Mouse (Mus musculus): ENCODE data around the gene 2310034G01Rik. TPM values are rescaled to one million over a fixed set of nuclear protein-coding genes. Genes with fewer than 3 reads are reported as not detected.
A peak's percentile ranks its signal among the peaks of the same experiment; 100 is the strongest.

The 2310034G01Rik gene
- polyA plus RNA-seq, 2 experiments, result 0.17 to 0.74 TPM

DNA sequence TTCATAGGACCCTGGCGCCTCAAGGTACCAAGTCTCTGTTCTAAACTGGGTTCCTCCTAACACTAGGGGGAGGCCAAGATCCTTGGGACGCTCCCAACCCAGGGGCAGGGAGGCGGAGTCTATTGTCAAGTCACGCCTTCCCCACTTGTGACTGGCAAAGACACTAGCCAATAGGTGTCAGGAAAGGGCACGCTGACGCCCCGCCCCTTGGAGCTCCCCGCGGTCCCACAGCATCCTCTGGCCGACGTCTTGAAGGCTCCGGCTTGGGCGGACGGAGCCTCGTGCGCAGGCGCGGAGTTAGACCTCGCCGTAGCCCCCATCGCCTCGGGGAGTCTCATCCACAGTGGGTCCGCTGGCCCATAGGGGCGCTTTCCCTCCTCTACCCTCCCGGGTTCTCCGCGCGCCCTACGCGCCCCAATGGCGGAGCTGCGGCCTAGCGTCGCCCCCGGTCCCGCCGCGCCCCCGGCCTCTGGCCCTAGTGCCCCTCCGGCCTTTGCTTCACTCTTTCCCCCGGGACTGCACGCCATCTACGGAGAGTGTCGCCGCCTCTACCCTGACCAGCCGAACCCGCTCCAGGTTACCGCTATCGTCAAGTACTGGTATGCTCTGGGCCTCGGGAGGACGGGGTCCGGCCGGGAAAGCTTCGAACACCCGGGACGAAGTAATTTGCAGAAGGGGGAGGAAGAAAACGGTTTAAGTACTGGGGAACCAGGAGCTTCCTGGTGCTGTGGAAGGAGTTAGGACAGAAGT lies 46.8 kb upstream of the 2310034G01Rik start, which contains the start of gene Sufu:
Sufu (plus strand) TSS at position 211 of the 750 bp plus-strand sequence.
- H3K36me3 ChIP-seq (replicated peaks; ENCODE audit: control insufficient read depth, insufficient read depth, low read depth), result peaks cover 2% of the 10 kb centered on the region; the same call in 1 of the 2 replicates
- peak; percentile 81 for ATAC-seq (ENCODE audit: insufficient read depth)
- peak; percentile 99 for DNase-seq (ENCODE audit: low read depth in 3 of 3, low spot score in 3 of 3)
- no peaks in the 10 kb centered on the region for H3K27me3 ChIP-seq (ENCODE audit: control insufficient read depth, insufficient read depth, low read length)
- H3K4me1 ChIP-seq (replicated peaks; ENCODE audit: control insufficient read depth in 2 of 2, insufficient read depth in 2 of 2, low read length in 1 of 2), result peaks cover 11 to 21% of the 10 kb centered on the region in 2 experiments
- peak within 1 kb of the TSS; percentile 68 for H3K27ac ChIP-seq
- peak within 1 kb of the TSS; percentile 87 to 90 for H3K4me3 ChIP-seq (ENCODE audit: insufficient read depth in 1 of 2, low read depth in 2 of 2, low read length in 2 of 2)
- peak within 1 kb of the TSS; percentile 98 for H3K4me2 ChIP-seq (ENCODE audit: low read depth)
- under 1% methylated on average over 56 of the region's 57 CpGs for WGBS (ENCODE audit: insufficient replicate concordance)
- no peaks in the 10 kb centered on the region for H3K9me3 ChIP-seq (ENCODE audit: control insufficient read depth, low read length)
- H3K9ac ChIP-seq (replicated peaks), result peak within 1 kb of the TSS; percentile 82
- TF ChIP-seq CTCF (IDR thresholded peaks at IDR 0.05; ENCODE audit: low read depth), result peak; percentile 98
- no peak for TF ChIP-seq EP300 (IDR thresholded peaks at IDR 0.05; ENCODE audit: low read depth)

DNA sequence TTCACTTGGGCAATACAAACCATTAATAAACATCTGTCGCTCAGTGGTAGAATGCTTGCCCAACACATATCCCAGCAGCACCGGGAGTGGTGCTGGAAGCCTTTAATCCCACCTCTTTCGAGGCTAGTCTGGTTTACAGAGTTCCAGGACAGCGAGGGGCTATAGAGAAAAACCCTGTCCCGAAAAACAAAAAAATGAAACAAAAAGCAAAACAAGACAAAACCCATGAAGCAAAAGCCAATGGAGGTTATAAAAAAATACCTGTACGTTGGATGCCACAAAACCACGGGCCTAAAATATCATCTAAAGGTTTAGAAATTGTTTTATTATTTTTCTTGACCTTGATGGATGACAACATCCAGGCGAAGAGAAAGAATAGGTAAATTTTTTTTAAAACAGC lies 46.0 kb upstream of the 2310034G01Rik start:
- peak overlapping the region; percentile 68 for H3K27ac ChIP-seq

DNA sequence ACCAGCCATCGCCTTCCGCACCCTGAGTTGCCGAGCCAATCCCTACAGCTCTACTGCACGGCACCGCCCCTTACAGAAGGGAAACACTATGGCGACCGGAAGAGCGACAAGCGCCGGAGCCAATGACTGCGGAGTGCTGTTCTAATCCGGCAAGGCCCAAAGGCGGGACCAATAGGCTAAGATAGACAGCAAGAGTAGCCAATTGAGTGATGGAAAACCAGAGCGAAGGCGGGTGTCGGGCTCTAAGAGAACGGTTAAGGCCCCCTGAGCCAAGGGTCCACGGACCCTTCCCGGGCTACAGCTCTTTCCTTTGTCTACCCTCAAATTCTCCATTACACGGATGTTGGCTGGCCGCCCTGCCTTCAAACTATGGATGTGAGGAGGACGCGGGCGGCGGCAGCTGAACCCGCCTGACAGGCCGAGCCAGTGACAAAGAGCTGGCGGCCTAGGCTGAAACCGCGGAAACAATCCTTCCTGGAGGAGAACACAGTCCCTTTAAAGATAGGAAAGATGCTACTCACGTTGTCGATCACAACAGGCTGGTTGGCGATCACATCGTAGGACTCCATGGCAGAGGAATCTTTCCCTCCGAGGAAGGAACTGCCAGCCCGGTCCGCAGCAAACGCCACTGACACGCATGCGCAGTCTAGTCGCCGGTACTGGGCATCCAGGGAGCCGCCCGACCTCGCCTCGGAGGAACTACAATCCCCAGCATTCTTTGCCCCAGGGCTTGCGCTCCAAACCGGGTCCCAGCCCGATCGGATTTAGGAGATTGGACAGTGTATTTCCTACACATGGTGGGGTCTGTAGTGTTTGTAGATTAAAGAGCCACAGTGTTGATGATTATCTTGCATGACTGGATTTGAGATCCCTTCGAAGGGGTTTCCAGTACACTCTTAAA lies 45.3 kb upstream of the 2310034G01Rik start, which contains the start of gene Actr1a:
Actr1a (minus strand) TSS at position 640 of the 901 bp plus-strand sequence.
- under 1% methylated on average over 51 of the region's 51 CpGs for WGBS (ENCODE audit: insufficient replicate concordance)
- peak within 1 kb of the TSS; percentile 82 for H3K9ac ChIP-seq (replicated peaks)
- TF ChIP-seq EP300 (IDR thresholded peaks at IDR 0.05; ENCODE audit: low read depth) (no peak), CTCF (IDR thresholded peaks at IDR 0.05; ENCODE audit: low read depth) (0 out of 2 replicates have a peak, but pooled peaks have one; percentile 5)
- peak within 1 kb of the TSS; percentile 68 for H3K27ac ChIP-seq
- ATAC-seq (ENCODE audit: insufficient read depth), result peak; percentile 91
- peak within 1 kb of the TSS; percentile 83 to 90 for H3K4me3 ChIP-seq (ENCODE audit: insufficient read depth in 1 of 2, low read depth in 2 of 2, low read length in 2 of 2)
- H3K9me3 ChIP-seq (ENCODE audit: control insufficient read depth, low read length), result no peaks in the 10 kb centered on the region
- H3K36me3 ChIP-seq (replicated peaks; ENCODE audit: control insufficient read depth, insufficient read depth, low read depth), result no peaks in the 10 kb centered on the region
- H3K4me1 ChIP-seq (replicated peaks; ENCODE audit: control insufficient read depth in 2 of 2, insufficient read depth in 2 of 2, low read length in 1 of 2), result peaks cover 11 to 21% of the 10 kb centered on the region in 2 experiments
- peak; percentile 99 to 100 (median 99) for DNase-seq (ENCODE audit: low read depth in 3 of 3, low spot score in 3 of 3)
- H3K27me3 ChIP-seq (ENCODE audit: control insufficient read depth, insufficient read depth, low read length), result no peaks in the 10 kb centered on the region
- peak within 1 kb of the TSS; percentile 98 for H3K4me2 ChIP-seq (ENCODE audit: low read depth)

More for the DNA sequence above, 46.0 kb upstream of the 2310034G01Rik start:
- no peak for TF ChIP-seq CTCF (IDR thresholded peaks at IDR 0.05; ENCODE audit: low read depth)
- no peak for TF ChIP-seq EP300 (IDR thresholded peaks at IDR 0.05; ENCODE audit: low read depth)
- peak overlapping the region; percentile 98 for H3K4me2 ChIP-seq (ENCODE audit: low read depth)
- peak overlapping the region; percentile 83 to 90 for H3K4me3 ChIP-seq (ENCODE audit: insufficient read depth in 1 of 2, low read depth in 2 of 2, low read length in 2 of 2)
- peaks cover 11 to 21% of the 10 kb centered on the region in 2 experiments for H3K4me1 ChIP-seq (replicated peaks; ENCODE audit: control insufficient read depth in 2 of 2, insufficient read depth in 2 of 2, low read length in 1 of 2)
- WGBS (ENCODE audit: insufficient replicate concordance), result 7% methylated on average over 8 of the region's 8 CpGs
- no peaks in the 10 kb centered on the region for H3K9me3 ChIP-seq (ENCODE audit: control insufficient read depth, low read length)
- no peaks in the 10 kb centered on the region for H3K27me3 ChIP-seq (ENCODE audit: control insufficient read depth, insufficient read depth, low read length)
- 0 out of 2 replicates have a peak, but pooled peaks cover under 1% of the 10 kb centered on the region for H3K36me3 ChIP-seq (replicated peaks; ENCODE audit: control insufficient read depth, insufficient read depth, low read depth)
- H3K9ac ChIP-seq (replicated peaks), result peak overlapping the region; percentile 82
- no peak for DNase-seq (ENCODE audit: low read depth in 3 of 3, low spot score in 3 of 3)
- ATAC-seq (ENCODE audit: insufficient read depth), result no peak

DNA sequence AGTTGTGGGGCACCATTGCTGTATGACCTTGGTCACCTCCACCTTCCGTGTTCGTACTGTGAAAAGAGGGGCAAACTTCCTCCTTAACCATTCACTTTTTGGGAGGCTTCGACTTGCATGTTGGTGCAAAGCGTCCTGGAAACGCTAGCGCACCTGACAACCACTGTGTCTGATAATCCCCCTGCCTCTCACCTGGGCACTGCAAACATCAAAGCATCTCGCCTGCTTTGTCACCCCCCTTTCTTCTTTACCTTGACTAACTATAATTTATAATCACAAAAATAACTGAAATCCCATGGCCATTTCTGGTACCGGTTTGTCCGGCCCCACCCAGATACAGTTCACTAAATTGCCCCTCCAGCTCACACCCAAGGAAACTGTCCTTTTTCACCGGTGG lies 44.6 kb upstream of the 2310034G01Rik start:
- Histone ChIP-seq H3K4me3 (ENCODE audit: insufficient read depth in 1 of 2, low read depth in 2 of 2, low read length in 2 of 2) (peak overlapping the region; percentile 83 to 85), H3K27me3 (ENCODE audit: control insufficient read depth, insufficient read depth, low read length) (no peaks in the 10 kb centered on the region), H3K27ac (peak overlapping the region; percentile 16), H3K36me3 (replicated peaks; ENCODE audit: control insufficient read depth, insufficient read depth, low read depth) (no peaks in the 10 kb centered on the region), H3K4me2 (ENCODE audit: low read depth) (peak overlapping the region; percentile 95), H3K4me1 (replicated peaks; ENCODE audit: control insufficient read depth in 2 of 2, insufficient read depth in 2 of 2, low read length in 1 of 2) (peaks cover 11 to 21% of the 10 kb centered on the region in 2 experiments), H3K9ac (replicated peaks) (peak overlapping the region; percentile 67), H3K9me3 (ENCODE audit: control insufficient read depth, low read length) (no peaks in the 10 kb centered on the region)
- ATAC-seq (ENCODE audit: insufficient read depth) (no peak), DNase-seq (ENCODE audit: low read depth in 3 of 3, low spot score in 3 of 3) (peak in 1 of 3 experiments; percentile 28)
- no peak for TF ChIP-seq CTCF (IDR thresholded peaks at IDR 0.05; ENCODE audit: low read depth)
- no peak for TF ChIP-seq EP300 (IDR thresholded peaks at IDR 0.05; ENCODE audit: low read depth)
- WGBS (ENCODE audit: insufficient replicate concordance), result 6% methylated on average over 10 of the region's 10 CpGs
